Mouse (Mus musculus): ENCODE results near the gene 4930451I11Rik.

GRCm38 (mm10) chr7:126801057-126801422 lies 30.4 kb downstream of the 4930451I11Rik start:
- TF ChIP-seq CTCF (conservative IDR thresholded peaks at IDR 0.05 in 1 of 2, IDR thresholded peaks at IDR 0.05 in 1 of 2; ENCODE audit: low read depth in 2 of 2, low read length in 2 of 2) (no peak), MXI1 (IDR thresholded peaks at IDR 0.05; ENCODE audit: low read depth, low read length) (no peak)

All from CH12.LX (cell line).